Mouse (Mus musculus) neural tube, embryonic 15.5 days (tissue): ENCODE measurements around the gene Asb7. TPM values are rescaled to one million over a fixed set of nuclear protein-coding genes. Genes with fewer than 3 reads are reported as not detected.

ENCODE experiments used
- ATAC-seq: fragments of 200-750 bp; cut with Nextera tagmentation; 2 replicates; pipeline ENCODE4 v1.8.0; 2017; ENCODE audit warnings: mild to moderate bottlenecking, moderate TSS enrichment, moderate library complexity; ENCODE audit not compliant: low FRiP score
- H3K27ac ChIP-seq: fragments of 300-500 bp; sonication (generic); replicated peaks from 2 replicates; pipeline ENCODE4 v1.5.1; 2015; ENCODE audit warnings: mild to moderate bottlenecking, inconsistent platforms
- H3K27me3 ChIP-seq: fragments of 300-500 bp; sonication (generic); replicated peaks from 2 replicates; pipeline ENCODE4 v1.6.1; 2015; ENCODE audit warnings: inconsistent platforms
- H3K36me3 ChIP-seq: fragments of 300-500 bp; sonication (generic); 2 replicates; pipeline ENCODE4 v1.6.1; 2015; ENCODE audit warnings: inconsistent platforms
- H3K4me1 ChIP-seq: fragments of 300-500 bp; sonication (generic); 2 replicates; pipeline ENCODE4 v1.6.1; 2015; ENCODE audit warnings: inconsistent platforms
- H3K4me2 ChIP-seq: fragments of 300-500 bp; sonication (generic); 2 replicates; pipeline ENCODE4 v1.6.1; 2015; ENCODE audit warnings: inconsistent platforms, mild to moderate bottlenecking, moderate library complexity
- H3K4me3 ChIP-seq: fragments of 300-500 bp; sonication (generic); replicated peaks from 2 replicates; pipeline ENCODE4 v1.5.1; 2015; ENCODE audit warnings: mild to moderate bottlenecking, inconsistent platforms
- H3K9ac ChIP-seq: fragments of 300-500 bp; sonication (generic); replicated peaks from 2 replicates; pipeline ENCODE4 v1.6.1; 2015; ENCODE audit warnings: mild to moderate bottlenecking, inconsistent platforms
- H3K9me3 ChIP-seq: fragments of 300-500 bp; sonication (generic); replicated peaks from 2 replicates; pipeline ENCODE4 v1.6.1; 2016; ENCODE audit warnings: inconsistent platforms
- WGBS: fragments of 180-500 bp; shearing (Covaris S2); methylation state at CpG from one replicate; pipeline ENCODE4 v1.1.7; 2015; ENCODE audit warnings: mixed read lengths; 5-methylcytosine and 5-hydroxymethylcytosine counted together
- polyA plus RNA-seq: library from polyadenylated mRNA; unstranded; fragments of >200 nt; fragmentation: Nextera tagmentation; extraction: Ambion mirVana; gene quantifications from 2 replicates; pipeline ENCODE4 v1.2.1, GENCODE M21; 2015

Asb7 gene
- polyA plus RNA-seq, 1 experiment from 2014 or later = 15.6 TPM

- Histone ChIP-seq H3K4me2 (no peak overlapping the region), H3K36me3 (peaks cover 10% of the 10 kb centered on the region), H3K9me3 (no peaks in the 10 kb centered on the region), H3K27me3 (no peaks in the 10 kb centered on the region), H3K4me3 (no peak overlapping the region), H3K27ac (no peak overlapping the region), H3K4me1 (peaks cover 14% of the 10 kb centered on the region), H3K9ac (no peak overlapping the region)
- no peak for ATAC-seq
- 83% methylated on average over 7 of the region's 7 CpGs for WGBS
Measured at GRCm38 (mm10) chr7:66694467-66694866, 5.1 kb upstream of the Asb7 start.

- H3K9ac ChIP-seq = peak within 1 kb of the TSS; percentile 82
- H3K4me2 ChIP-seq = peak within 1 kb of the TSS; percentile 96
- peak within 1 kb of the TSS; percentile 74 for H3K4me3 ChIP-seq
- H3K27me3 ChIP-seq = no peaks in the 10 kb centered on the region
- WGBS = under 1% methylated on average over 50 of the region's 52 CpGs
- peaks cover 23% of the 10 kb centered on the region for H3K4me1 ChIP-seq
- peak; percentile 99 for ATAC-seq
- no peaks in the 10 kb centered on the region for H3K9me3 ChIP-seq
- peaks cover 7% of the 10 kb centered on the region; the same call in 1 of the 2 replicates for H3K36me3 ChIP-seq
- peak within 1 kb of the TSS; percentile 97 for H3K27ac ChIP-seq
Measured at GRCm38 (mm10) chr7:66689620-66690360, 394 bp upstream of the Asb7 start, which contains the start of gene Lins1. Gene Lins1 (plus strand): TSS chr7:66689889.

- H3K27ac ChIP-seq = peak overlapping the region; percentile 68
- peak overlapping the region; percentile 78 for H3K9ac ChIP-seq
- 0% methylated on average over 5 of the region's 5 CpGs for WGBS
- no peak; the same call in 1 of the 2 replicates for ATAC-seq
- H3K36me3 ChIP-seq = peaks cover 7% of the 10 kb centered on the region; the same call in 1 of the 2 replicates
- peak overlapping the region; percentile 96 for H3K4me2 ChIP-seq
- H3K4me1 ChIP-seq = peaks cover 23% of the 10 kb centered on the region
- H3K9me3 ChIP-seq = no peaks in the 10 kb centered on the region
- no peaks in the 10 kb centered on the region for H3K27me3 ChIP-seq
- peak overlapping the region; percentile 74 for H3K4me3 ChIP-seq
Measured at GRCm38 (mm10) chr7:66688721-66689120, 675 bp downstream of the Asb7 start.

GRCm38 (mm10) chr7:66682119-66682863 is 7.1 kb downstream of the Asb7 start:
- Histone ChIP-seq H3K36me3 (peaks cover 45% of the 10 kb centered on the region), H3K4me3 (no peak overlapping the region), H3K27me3 (no peaks in the 10 kb centered on the region), H3K4me1 (no peaks in the 10 kb centered on the region), H3K4me2 (no peak overlapping the region), H3K9ac (no peak overlapping the region), H3K27ac (no peak overlapping the region), H3K9me3 (no peaks in the 10 kb centered on the region)
- no peak for ATAC-seq
- 71% methylated on average over 5 of the region's 5 CpGs for WGBS

DNA sequence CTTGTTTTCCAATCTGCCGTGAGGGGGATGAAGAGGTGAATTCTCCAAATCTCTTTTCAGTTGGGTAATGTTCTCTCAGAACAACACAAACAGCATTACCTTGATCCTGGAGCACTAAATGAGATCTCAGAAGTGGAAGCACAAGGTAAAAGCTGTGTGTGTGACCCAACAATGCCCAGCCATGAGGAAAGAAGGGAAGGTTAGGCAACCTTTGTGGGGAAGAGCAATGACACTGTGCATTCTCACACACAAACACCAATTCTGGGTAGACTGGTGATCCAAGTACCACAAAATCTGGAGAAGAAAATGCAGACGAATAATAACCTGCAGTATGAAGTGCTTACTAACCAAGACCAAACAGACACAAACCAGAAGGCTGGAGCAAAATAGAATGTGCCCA is 13.6 kb downstream of the Asb7 start:
- peaks cover 88% of the 10 kb centered on the region for H3K36me3 ChIP-seq
- no peak overlapping the region for H3K9ac ChIP-seq
- no peak for ATAC-seq
- H3K27ac ChIP-seq = no peak overlapping the region
- no peak overlapping the region for H3K4me2 ChIP-seq
- no peaks in the 10 kb centered on the region for H3K4me1 ChIP-seq
- H3K4me3 ChIP-seq = no peak overlapping the region
- WGBS = 94% methylated on average over 2 of the region's 2 CpGs
- no peaks in the 10 kb centered on the region for H3K9me3 ChIP-seq
- no peaks in the 10 kb centered on the region for H3K27me3 ChIP-seq

GRCm38 (mm10) chr7:66667064-66667463 is 22.3 kb downstream of the Asb7 start:
- 0 out of 2 replicates have a peak, but pooled peaks cover 4% of the 10 kb centered on the region for H3K9me3 ChIP-seq
- H3K4me2 ChIP-seq = no peak overlapping the region
- peaks cover 34% of the 10 kb centered on the region for H3K36me3 ChIP-seq
- ATAC-seq = no peak
- H3K9ac ChIP-seq = no peak overlapping the region
- H3K27ac ChIP-seq = no peak overlapping the region
- H3K27me3 ChIP-seq = no peaks in the 10 kb centered on the region
- no peak overlapping the region for H3K4me3 ChIP-seq
- no peaks in the 10 kb centered on the region for H3K4me1 ChIP-seq

- 97% methylated on average over 3 of the region's 3 CpGs for WGBS
- ATAC-seq = no peak
- Histone ChIP-seq H3K9ac (no peak overlapping the region), H3K36me3 (peaks cover 26% of the 10 kb centered on the region), H3K4me1 (0 out of 2 replicates have a peak, but pooled peaks cover 2% of the 10 kb centered on the region), H3K4me3 (no peak overlapping the region), H3K9me3 (0 out of 2 replicates have a peak, but pooled peaks cover 1% of the 10 kb centered on the region), H3K27me3 (no peaks in the 10 kb centered on the region), H3K27ac (no peak overlapping the region), H3K4me2 (no peak overlapping the region)
Measured at GRCm38 (mm10) chr7:66663548-66663947, 25.8 kb downstream of the Asb7 start.

DNA sequence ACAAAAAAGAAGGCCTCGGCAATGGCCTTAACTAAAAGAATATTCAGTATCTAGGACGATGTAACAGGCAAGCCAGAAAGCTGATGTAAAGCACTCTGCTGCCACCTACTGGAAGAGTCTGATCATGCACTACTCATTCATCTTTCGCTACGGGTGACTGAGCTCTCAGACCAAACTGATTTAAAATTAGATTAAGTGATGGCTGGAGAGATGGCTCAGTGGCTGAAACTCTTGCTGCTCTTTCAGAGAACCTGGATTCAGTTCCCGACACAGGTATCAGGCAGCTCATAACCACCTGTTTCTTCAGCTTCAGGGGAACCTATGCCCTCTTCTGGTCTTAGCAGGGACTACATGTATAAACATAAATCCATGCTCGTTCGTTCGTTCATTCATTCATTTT is 27.8 kb downstream of the Asb7 start:
- Histone ChIP-seq H3K4me3 (no peak overlapping the region), H3K4me1 (0 out of 2 replicates have a peak, but pooled peaks cover 2% of the 10 kb centered on the region), H3K4me2 (peak overlapping the region; percentile 39), H3K9ac (no peak overlapping the region), H3K9me3 (no peaks in the 10 kb centered on the region), H3K27me3 (no peaks in the 10 kb centered on the region), H3K27ac (no peak overlapping the region), H3K36me3 (peaks cover 24% of the 10 kb centered on the region)
- ATAC-seq = peak; percentile 68; the same call in 1 of the 2 replicates
- 21% methylated on average over 8 of the region's 8 CpGs for WGBS

DNA sequence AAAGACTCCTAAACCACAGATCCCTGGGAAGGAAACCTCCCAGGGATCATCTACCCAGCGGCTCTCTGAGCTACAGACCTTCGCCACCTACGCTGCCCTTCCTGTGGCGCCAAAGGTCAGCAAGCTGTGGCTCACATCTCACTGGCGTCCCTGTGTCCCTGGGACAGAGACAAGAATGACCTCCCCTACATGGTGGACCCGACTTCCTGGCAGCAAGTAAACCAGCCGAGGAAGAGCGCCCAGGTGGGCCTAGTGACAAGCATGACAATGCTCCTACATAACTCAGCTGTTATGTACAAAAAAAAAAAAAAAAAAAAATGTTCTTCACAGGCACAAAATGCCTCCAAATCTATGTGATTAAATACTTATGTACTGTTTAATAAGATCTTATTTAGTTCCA is 28.4 kb downstream of the Asb7 start:
- no peak for ATAC-seq
- Histone ChIP-seq H3K9ac (no peak overlapping the region), H3K27me3 (no peaks in the 10 kb centered on the region), H3K27ac (no peak overlapping the region), H3K4me1 (0 out of 2 replicates have a peak, but pooled peaks cover 2% of the 10 kb centered on the region), H3K4me2 (no peak overlapping the region), H3K9me3 (no peaks in the 10 kb centered on the region), H3K4me3 (no peak overlapping the region), H3K36me3 (peaks cover 19% of the 10 kb centered on the region)
- 85% methylated on average over 8 of the region's 8 CpGs for WGBS

- Histone ChIP-seq H3K9ac (no peak overlapping the region), H3K27ac (no peak overlapping the region), H3K4me3 (no peak overlapping the region), H3K27me3 (no peaks in the 10 kb centered on the region), H3K9me3 (no peaks in the 10 kb centered on the region), H3K36me3 (peaks cover 19% of the 10 kb centered on the region), H3K4me1 (0 out of 2 replicates have a peak, but pooled peaks cover 2% of the 10 kb centered on the region), H3K4me2 (no peak overlapping the region)
- WGBS = 87% methylated on average over 7 of the region's 7 CpGs
- ATAC-seq = no peak
Measured at GRCm38 (mm10) chr7:66660291-66660690, 29.1 kb downstream of the Asb7 start.

- H3K36me3 ChIP-seq = peaks cover 28% of the 10 kb centered on the region
- no peak for ATAC-seq
- H3K9me3 ChIP-seq = no peaks in the 10 kb centered on the region
- no peak overlapping the region for H3K27ac ChIP-seq
- H3K9ac ChIP-seq = no peak overlapping the region
- H3K4me1 ChIP-seq = no peaks in the 10 kb centered on the region; the same call in 1 of the 2 replicates
- 91% methylated on average over 9 of the region's 9 CpGs for WGBS
- H3K4me2 ChIP-seq = no peak overlapping the region
- H3K4me3 ChIP-seq = no peak overlapping the region
- H3K27me3 ChIP-seq = no peaks in the 10 kb centered on the region
Measured at GRCm38 (mm10) chr7:66655471-66655870, 33.9 kb downstream of the Asb7 start.

- Histone ChIP-seq H3K27me3 (no peaks in the 10 kb centered on the region), H3K9me3 (no peaks in the 10 kb centered on the region), H3K4me2 (no peak overlapping the region), H3K4me3 (no peak overlapping the region), H3K36me3 (peaks cover 13% of the 10 kb centered on the region), H3K9ac (no peak overlapping the region), H3K4me1 (no peaks in the 10 kb centered on the region; the same call in 1 of the 2 replicates), H3K27ac (no peak overlapping the region)
- ATAC-seq = no peak
- 87% methylated on average over 9 of the region's 9 CpGs for WGBS
Measured at GRCm38 (mm10) chr7:66653596-66653995, 35.8 kb downstream of the Asb7 start.
